Mouse (Mus musculus): ENCODE results near the gene Zfhx3. TPM values are rescaled to one million over a fixed set of nuclear protein-coding genes. Genes with fewer than 3 reads are reported as not detected.

Zfhx3 gene
- polyA plus RNA-seq, 1 experiment from 2014 or later: 44.7 TPM

- Histone ChIP-seq H3K9ac (ENCODE audit: low read depth, low read length) (no peak overlapping the region), H3K4me1 (ENCODE audit: control insufficient read depth, insufficient read depth, low read length) (no peaks in the 10 kb centered on the region; the same call in 1 of the 2 replicates), H3K4me3 (ENCODE audit: low read depth, low read length) (no peak overlapping the region), H3K9me3 (replicated peaks; ENCODE audit: control insufficient read depth, low read length, poor library complexity, severe bottlenecking) (no peaks in the 10 kb centered on the region), H3K27ac (ENCODE audit: low read length) (no peak overlapping the region), H3K27me3 (ENCODE audit: control insufficient read depth, insufficient read depth, low read depth, low read length) (no peaks in the 10 kb centered on the region), H3K36me3 (ENCODE audit: control insufficient read depth, insufficient read depth, low read length) (no peaks in the 10 kb centered on the region), H3K4me2 (ENCODE audit: low read length) (no peak overlapping the region)
- WGBS: 64% methylated on average over 5 of the region's 5 CpGs
- ATAC-seq: no peak
Measured at GRCm38 (mm10) chr8:108089632-108090031, 147.2 kb downstream of the Zfhx3 start.

- Histone ChIP-seq H3K9ac (ENCODE audit: low read depth, low read length) (peak overlapping the region; percentile 12; the same call in 1 of the 2 replicates), H3K9me3 (replicated peaks; ENCODE audit: control insufficient read depth, low read length, poor library complexity, severe bottlenecking) (no peaks in the 10 kb centered on the region), H3K27ac (ENCODE audit: low read length) (peak overlapping the region; percentile 68), H3K4me3 (ENCODE audit: low read depth, low read length) (no peak overlapping the region), H3K27me3 (ENCODE audit: control insufficient read depth, insufficient read depth, low read depth, low read length) (no peaks in the 10 kb centered on the region), H3K4me1 (ENCODE audit: control insufficient read depth, insufficient read depth, low read length) (peaks cover 32% of the 10 kb centered on the region), H3K4me2 (ENCODE audit: low read length) (peak overlapping the region; percentile 26), H3K36me3 (ENCODE audit: control insufficient read depth, insufficient read depth, low read length) (no peaks in the 10 kb centered on the region)
- no peak for ATAC-seq
- whole genome bisulfite sequencing: 57% methylated on average over 13 of the region's 13 CpGs
Measured at GRCm38 (mm10) chr8:108098598-108098997, 156.2 kb downstream of the Zfhx3 start.

- Histone ChIP-seq H3K27ac (ENCODE audit: low read length) (peak overlapping the region; percentile 61), H3K4me3 (ENCODE audit: low read depth, low read length) (no peak overlapping the region), H3K4me2 (ENCODE audit: low read length) (peak overlapping the region; percentile 44), H3K9me3 (replicated peaks; ENCODE audit: control insufficient read depth, low read length, poor library complexity, severe bottlenecking) (no peaks in the 10 kb centered on the region), H3K4me1 (ENCODE audit: control insufficient read depth, insufficient read depth, low read length) (peaks cover 41% of the 10 kb centered on the region), H3K36me3 (ENCODE audit: control insufficient read depth, insufficient read depth, low read length) (no peaks in the 10 kb centered on the region), H3K27me3 (ENCODE audit: control insufficient read depth, insufficient read depth, low read depth, low read length) (no peaks in the 10 kb centered on the region), H3K9ac (ENCODE audit: low read depth, low read length) (peak overlapping the region; percentile 54)
- no peak for ATAC-seq
- WGBS: 48% methylated on average over 8 of the region's 8 CpGs
Measured at GRCm38 (mm10) chr8:108101131-108101530, 158.7 kb downstream of the Zfhx3 start.

- 8% methylated on average over 16 of the region's 16 CpGs for WGBS
- Histone ChIP-seq H3K9ac (ENCODE audit: low read depth, low read length) (no peak overlapping the region), H3K27me3 (ENCODE audit: control insufficient read depth, insufficient read depth, low read depth, low read length) (no peaks in the 10 kb centered on the region), H3K27ac (ENCODE audit: low read length) (peak overlapping the region; percentile 75), H3K4me1 (ENCODE audit: control insufficient read depth, insufficient read depth, low read length) (peaks cover 37% of the 10 kb centered on the region), H3K4me2 (ENCODE audit: low read length) (peak overlapping the region; percentile 44), H3K9me3 (replicated peaks; ENCODE audit: control insufficient read depth, low read length, poor library complexity, severe bottlenecking) (no peaks in the 10 kb centered on the region), H3K4me3 (ENCODE audit: low read depth, low read length) (no peak overlapping the region), H3K36me3 (ENCODE audit: control insufficient read depth, insufficient read depth, low read length) (no peaks in the 10 kb centered on the region)
- peak; percentile 83 for ATAC-seq
Measured at GRCm38 (mm10) chr8:108101978-108102865, 159.8 kb downstream of the Zfhx3 start.

- Histone ChIP-seq H3K4me2 (ENCODE audit: low read length) (no peak overlapping the region), H3K27me3 (ENCODE audit: control insufficient read depth, insufficient read depth, low read depth, low read length) (no peaks in the 10 kb centered on the region), H3K4me1 (ENCODE audit: control insufficient read depth, insufficient read depth, low read length) (peaks cover 34% of the 10 kb centered on the region), H3K4me3 (ENCODE audit: low read depth, low read length) (no peak overlapping the region), H3K27ac (ENCODE audit: low read length) (no peak overlapping the region), H3K9ac (ENCODE audit: low read depth, low read length) (no peak overlapping the region), H3K9me3 (replicated peaks; ENCODE audit: control insufficient read depth, low read length, poor library complexity, severe bottlenecking) (no peaks in the 10 kb centered on the region), H3K36me3 (ENCODE audit: control insufficient read depth, insufficient read depth, low read length) (no peaks in the 10 kb centered on the region)
- WGBS: 46% methylated on average over 10 of the region's 10 CpGs
- ATAC-seq: no peak
Measured at GRCm38 (mm10) chr8:108104471-108105098, 162.1 kb downstream of the Zfhx3 start.

GRCm38 (mm10) chr8:108125053-108125452, 182.6 kb downstream of the Zfhx3 start:
- 81% methylated on average over 2 of the region's 2 CpGs for WGBS

GRCm38 (mm10) chr8:108125491-108125890, 183.0 kb downstream of the Zfhx3 start:
- no peak overlapping the region for H3K27ac ChIP-seq (ENCODE audit: low read length)
- H3K9me3 ChIP-seq (replicated peaks; ENCODE audit: control insufficient read depth, low read length, poor library complexity, severe bottlenecking): no peaks in the 10 kb centered on the region
- 48% methylated on average over 2 of the region's 2 CpGs for WGBS
- no peaks in the 10 kb centered on the region for H3K36me3 ChIP-seq (ENCODE audit: control insufficient read depth, insufficient read depth, low read length)
- H3K4me3 ChIP-seq (ENCODE audit: low read depth, low read length): no peak overlapping the region
- H3K9ac ChIP-seq (ENCODE audit: low read depth, low read length): no peak overlapping the region
- ATAC-seq: no peak
- no peaks in the 10 kb centered on the region for H3K4me1 ChIP-seq (ENCODE audit: control insufficient read depth, insufficient read depth, low read length)
- H3K4me2 ChIP-seq (ENCODE audit: low read length): no peak overlapping the region
- H3K27me3 ChIP-seq (ENCODE audit: control insufficient read depth, insufficient read depth, low read depth, low read length): no peaks in the 10 kb centered on the region

More at GRCm38 (mm10) chr8:108125053-108125452, 182.6 kb downstream of the Zfhx3 start:
- H3K9me3 ChIP-seq (replicated peaks; ENCODE audit: control insufficient read depth, low read length, poor library complexity, severe bottlenecking): no peaks in the 10 kb centered on the region
- no peaks in the 10 kb centered on the region for H3K4me1 ChIP-seq (ENCODE audit: control insufficient read depth, insufficient read depth, low read length)
- no peaks in the 10 kb centered on the region for H3K36me3 ChIP-seq (ENCODE audit: control insufficient read depth, insufficient read depth, low read length)
- no peak overlapping the region for H3K4me3 ChIP-seq (ENCODE audit: low read depth, low read length)
- ATAC-seq: no peak
- no peak overlapping the region for H3K4me2 ChIP-seq (ENCODE audit: low read length)
- no peak overlapping the region for H3K27ac ChIP-seq (ENCODE audit: low read length)
- no peak overlapping the region for H3K9ac ChIP-seq (ENCODE audit: low read depth, low read length)
- H3K27me3 ChIP-seq (ENCODE audit: control insufficient read depth, insufficient read depth, low read depth, low read length): no peaks in the 10 kb centered on the region

GRCm38 (mm10) chr8:108146536-108146935, 204.1 kb downstream of the Zfhx3 start:
- H3K4me3 ChIP-seq (ENCODE audit: low read depth, low read length): no peak overlapping the region
- no peak overlapping the region for H3K4me2 ChIP-seq (ENCODE audit: low read length)
- no peaks in the 10 kb centered on the region for H3K27me3 ChIP-seq (ENCODE audit: control insufficient read depth, insufficient read depth, low read depth, low read length)
- no peak overlapping the region for H3K9ac ChIP-seq (ENCODE audit: low read depth, low read length)
- peaks cover 7% of the 10 kb centered on the region; the same call in 1 of the 2 replicates for H3K4me1 ChIP-seq (ENCODE audit: control insufficient read depth, insufficient read depth, low read length)
- no peaks in the 10 kb centered on the region for H3K36me3 ChIP-seq (ENCODE audit: control insufficient read depth, insufficient read depth, low read length)
- H3K27ac ChIP-seq (ENCODE audit: low read length): no peak overlapping the region
- no peak for ATAC-seq
- H3K9me3 ChIP-seq (replicated peaks; ENCODE audit: control insufficient read depth, low read length, poor library complexity, severe bottlenecking): no peaks in the 10 kb centered on the region
- WGBS: 69% methylated on average over 5 of the region's 5 CpGs

Data from midbrain, embryonic 16.5 days (tissue).